Mouse (Mus musculus): ENCODE data around the gene Pdcd1lg2.
"Not testable (repeated sequence)": the region's sequence is repeated elsewhere in the genome, so short reads cannot be mapped to it uniquely, and the experiment has no call there.

Pdcd1lg2 gene

GRCm38 (mm10) chr19:29384412-29384811, 26.3 kb upstream of the Pdcd1lg2 start:
- DNase-seq (ENCODE audit: low read depth), result no peak

GRCm38 (mm10) chr19:29384994-29385393, 25.7 kb upstream of the Pdcd1lg2 start:
- DNase-seq (ENCODE audit: low read depth), result no peak

- DNase-seq (ENCODE audit: low read depth), result no peak
Observed at GRCm38 (mm10) chr19:29385822-29386221, 24.9 kb upstream of the Pdcd1lg2 start.

- DNase-seq (ENCODE audit: low read depth), result no peak
Observed at GRCm38 (mm10) chr19:29388818-29389217, 21.9 kb upstream of the Pdcd1lg2 start.

GRCm38 (mm10) chr19:29390483-29390882, 20.2 kb upstream of the Pdcd1lg2 start:
- DNase-seq (ENCODE audit: low read depth), result no peak

- no peak for DNase-seq (ENCODE audit: low read depth)
Observed at GRCm38 (mm10) chr19:29391279-29391678, 19.4 kb upstream of the Pdcd1lg2 start.

- DNase-seq (ENCODE audit: low read depth), result no peak
Observed at GRCm38 (mm10) chr19:29393333-29393732, 17.4 kb upstream of the Pdcd1lg2 start.

- DNase-seq (ENCODE audit: low read depth), result no peak
Observed at GRCm38 (mm10) chr19:29394721-29395120, 16.0 kb upstream of the Pdcd1lg2 start.

- DNase-seq (ENCODE audit: low read depth), result no peak
Observed at GRCm38 (mm10) chr19:29396353-29396752, 14.4 kb upstream of the Pdcd1lg2 start.

- DNase-seq (ENCODE audit: low read depth), result no peak
Observed at GRCm38 (mm10) chr19:29399786-29400185, 10.9 kb upstream of the Pdcd1lg2 start.

GRCm38 (mm10) chr19:29400466-29400865, 10.3 kb upstream of the Pdcd1lg2 start:
- DNase-seq (ENCODE audit: low read depth), result no peak

GRCm38 (mm10) chr19:29402621-29403020, 8.1 kb upstream of the Pdcd1lg2 start:
- DNase-seq (ENCODE audit: low read depth), result no peak

- DNase-seq (ENCODE audit: low read depth), result no peak
Observed at GRCm38 (mm10) chr19:29403251-29403650, 7.5 kb upstream of the Pdcd1lg2 start.

GRCm38 (mm10) chr19:29405388-29405787, 5.3 kb upstream of the Pdcd1lg2 start:
- DNase-seq (ENCODE audit: low read depth), result no peak

- DNase-seq (ENCODE audit: low read depth), result no peak
Observed at GRCm38 (mm10) chr19:29406042-29407017, 4.4 kb upstream of the Pdcd1lg2 start.

- peak; percentile 39 for DNase-seq (ENCODE audit: low read depth)
Observed at GRCm38 (mm10) chr19:29412476-29413420, 2.0 kb downstream of the Pdcd1lg2 start.

GRCm38 (mm10) chr19:29414513-29414912, 3.8 kb downstream of the Pdcd1lg2 start:
- DNase-seq (ENCODE audit: low read depth), result no peak

GRCm38 (mm10) chr19:29414917-29415316, 4.2 kb downstream of the Pdcd1lg2 start:
- not testable (repeated sequence) for DNase-seq (ENCODE audit: low read depth)

GRCm38 (mm10) chr19:29416393-29416902, 5.7 kb downstream of the Pdcd1lg2 start:
- DNase-seq (ENCODE audit: low read depth), result no peak

- DNase-seq (ENCODE audit: low read depth), result no peak
Observed at GRCm38 (mm10) chr19:29417188-29417587, 6.5 kb downstream of the Pdcd1lg2 start.

- DNase-seq (ENCODE audit: low read depth), result no peak
Observed at GRCm38 (mm10) chr19:29417894-29418293, 7.2 kb downstream of the Pdcd1lg2 start.

- no peak for DNase-seq (ENCODE audit: low read depth)
Observed at GRCm38 (mm10) chr19:29418661-29419115, 8.0 kb downstream of the Pdcd1lg2 start.

Measured in fibroblast of lung, adult 2 months (primary cell).